Mouse (Mus musculus) WW6 (cell line): Measurements from ENCODE around the gene Gulp1.

Experiments
- DNase-seq: peaks from one replicate; pipeline ENCODE4 v3.0.0-alpha.2; 2013; ENCODE audit warnings: low read depth, low spot score

Gene Gulp1

DNA sequence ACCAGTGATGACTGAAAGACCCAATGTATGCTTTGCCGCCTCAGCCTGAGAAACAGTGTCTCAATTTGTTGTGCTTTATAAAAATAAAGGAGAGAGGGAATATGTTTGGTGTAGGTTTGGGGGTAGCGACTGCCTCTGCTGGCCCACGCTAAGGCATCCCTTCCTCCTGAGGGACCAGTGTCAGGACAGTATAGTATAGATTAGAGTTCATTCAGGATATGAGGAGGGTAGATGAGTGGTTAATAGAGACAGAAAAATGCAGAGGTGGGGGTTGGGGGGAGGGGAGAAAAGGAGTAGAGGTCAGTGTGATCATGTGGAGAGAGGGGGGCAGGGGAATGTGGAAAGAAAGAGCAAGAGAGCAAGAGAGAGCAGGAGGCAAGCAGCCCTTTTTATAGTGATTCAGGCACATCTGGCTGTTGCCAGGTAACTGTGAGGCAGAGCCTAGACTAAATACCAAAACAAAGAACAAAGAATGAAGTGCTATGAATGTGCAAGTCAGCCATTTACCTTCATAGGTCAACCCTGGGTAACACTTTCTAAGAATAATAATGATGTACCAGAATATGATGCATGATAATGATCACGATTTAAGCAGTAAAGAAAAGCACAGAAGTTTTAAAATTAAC is 169.6 kb downstream of the Gulp1 start:
- no peak for DNase-seq

DNA sequence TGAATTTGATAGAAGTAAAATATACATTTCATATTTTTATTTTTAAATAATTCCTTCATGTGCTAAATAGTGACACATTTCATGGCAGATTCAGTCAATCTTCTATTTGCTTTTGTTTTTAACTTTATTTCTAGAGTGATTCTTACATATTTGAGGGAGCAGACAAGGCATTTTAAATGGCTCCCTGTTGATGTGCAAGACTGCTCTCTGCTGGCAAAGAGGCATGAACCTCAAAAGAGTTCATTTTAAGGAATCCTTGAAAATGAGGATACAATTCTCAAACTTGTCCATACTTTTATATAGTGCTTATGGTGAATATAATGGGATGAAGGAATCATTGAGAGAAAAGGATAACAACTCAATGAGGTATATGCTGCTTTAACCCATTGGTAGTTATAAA is 189.9 kb downstream of the Gulp1 start:
- no peak for DNase-seq

DNA sequence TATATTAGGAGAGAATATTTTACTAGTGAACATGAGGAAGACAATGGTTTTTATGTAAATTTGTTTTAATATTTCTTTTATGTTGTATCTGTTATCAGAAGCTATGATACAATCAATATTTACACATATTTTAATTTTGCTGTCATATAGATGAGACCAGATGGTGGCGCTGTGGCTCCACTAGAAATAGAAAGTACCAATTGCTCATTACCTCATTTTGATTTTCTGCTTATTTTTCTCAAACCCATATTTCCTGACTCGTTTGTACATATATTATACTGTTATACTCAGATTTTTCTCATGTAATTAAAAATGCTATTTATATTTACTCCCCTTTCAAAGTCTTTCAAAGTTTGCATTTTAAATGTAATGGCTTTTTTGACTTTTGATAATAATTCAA is 194.4 kb downstream of the Gulp1 start:
- DNase-seq, result no peak

DNA sequence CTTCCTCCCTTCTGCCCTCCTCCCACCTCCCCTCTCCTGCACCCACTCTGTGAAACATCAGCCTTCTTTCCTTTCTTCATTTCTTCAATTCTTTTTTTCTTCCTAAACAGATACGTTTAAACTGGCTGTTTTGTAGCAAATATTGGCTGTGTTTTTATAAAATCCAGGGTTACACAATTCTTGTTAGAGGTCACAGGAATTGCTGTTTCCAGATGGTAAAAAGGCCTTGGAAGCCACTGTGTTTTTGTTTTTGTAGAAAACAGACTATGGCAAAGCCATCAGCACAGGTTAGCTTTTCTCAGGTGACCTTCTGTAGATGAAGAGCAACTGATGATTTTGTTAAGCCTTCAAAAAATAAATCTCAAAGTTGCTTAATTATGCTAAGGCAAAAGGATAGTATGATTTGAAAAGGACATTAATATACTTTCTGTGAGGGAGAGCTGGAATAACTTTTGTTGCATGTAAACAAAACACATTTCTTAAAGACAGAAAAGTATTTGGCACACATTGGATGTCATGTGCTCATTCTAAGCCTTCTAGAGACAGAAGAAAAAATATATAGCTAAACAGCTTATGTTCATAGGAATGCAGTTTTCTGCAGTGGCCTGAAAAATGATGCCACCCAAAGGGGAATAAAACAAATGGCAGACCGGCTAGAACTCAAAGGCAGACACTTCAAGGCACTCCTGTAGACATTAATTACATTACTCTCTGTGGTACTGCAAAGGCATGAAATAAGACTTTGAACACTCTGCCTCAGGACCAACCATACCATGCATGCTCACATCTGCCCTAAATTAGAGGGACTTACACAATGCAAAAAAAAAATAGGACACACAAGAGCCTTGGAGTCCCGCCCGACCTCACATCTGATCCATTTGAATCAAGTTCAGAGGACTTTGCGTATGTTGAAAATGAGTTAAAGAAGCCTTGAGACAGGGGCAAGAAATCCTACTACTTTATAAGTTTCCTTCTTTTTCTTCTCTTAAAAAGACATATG is 199.7 kb downstream of the Gulp1 start:
- no peak for DNase-seq

DNA sequence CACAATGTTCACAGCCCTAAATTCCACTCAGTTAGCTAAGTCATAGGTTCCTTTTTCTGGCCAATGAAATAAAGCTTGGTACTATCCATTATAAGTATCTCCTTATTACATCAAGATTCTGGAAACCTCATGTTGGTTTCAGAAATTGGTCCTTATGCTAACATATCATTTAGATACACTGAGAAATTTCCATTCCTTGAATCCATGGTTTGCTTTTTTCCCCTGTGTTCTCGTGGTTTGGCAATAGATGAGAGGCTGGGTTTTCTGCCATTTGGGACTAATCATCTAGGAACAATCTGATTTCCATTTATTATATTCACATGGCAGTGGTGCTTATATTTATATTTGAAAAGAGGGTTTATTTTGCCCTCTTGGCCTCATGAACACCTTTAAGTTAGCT is 226.9 kb downstream of the Gulp1 start:
- no peak for DNase-seq

DNA sequence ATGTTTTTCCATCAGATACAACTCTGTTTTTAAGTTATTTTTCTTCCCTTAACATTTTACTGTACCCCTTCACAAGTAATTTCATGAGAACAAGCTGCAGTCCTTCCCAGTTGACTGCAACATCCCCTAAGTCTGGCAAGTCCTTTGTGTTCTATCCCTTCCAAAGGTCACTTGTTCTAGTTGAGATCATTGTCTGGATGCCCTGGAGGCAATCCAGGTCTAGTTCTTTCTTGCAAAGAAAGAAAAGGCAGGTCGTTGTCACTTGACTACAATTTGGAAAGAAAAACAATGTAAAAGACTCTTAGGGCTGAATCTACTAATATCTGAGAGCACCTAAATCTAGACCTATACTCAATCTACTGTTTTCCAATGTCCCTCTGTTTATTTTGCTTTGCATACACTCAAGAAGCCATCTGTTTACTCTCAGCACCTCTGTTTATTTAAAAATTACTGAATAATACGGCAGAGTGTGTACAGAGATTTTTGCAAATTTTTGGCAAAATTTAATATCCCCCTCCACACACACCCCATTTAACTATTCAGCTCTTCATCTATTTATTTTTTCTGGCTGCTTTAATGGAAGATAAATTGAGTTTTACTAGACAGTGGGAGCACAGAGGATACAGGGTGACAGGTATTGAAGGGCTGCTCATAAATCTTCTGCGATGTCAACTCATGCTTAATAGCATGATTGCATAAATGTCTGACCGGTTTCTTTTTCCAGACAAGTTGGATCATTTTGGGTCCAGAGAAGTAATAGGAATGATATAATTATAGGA is 252.5 kb downstream of the Gulp1 start:
- DNase-seq, result no peak

DNA sequence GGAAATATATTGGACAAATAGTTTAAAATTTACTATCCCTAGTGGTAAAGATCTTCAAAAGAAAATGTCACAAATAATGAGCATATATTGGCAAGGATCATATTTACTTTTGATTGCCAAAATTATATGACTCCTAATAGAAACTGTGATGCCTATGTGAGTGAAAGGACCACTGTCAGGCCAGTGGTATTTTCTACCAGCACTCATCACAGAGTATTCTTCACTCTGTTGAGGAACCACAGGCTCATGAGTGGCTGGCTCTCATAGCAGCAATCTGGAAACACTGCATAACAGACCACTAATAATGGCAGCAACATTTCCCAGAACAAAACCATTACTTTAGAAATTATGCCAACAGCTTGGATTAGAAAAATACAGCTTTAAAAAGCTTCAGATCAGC is 255.1 kb downstream of the Gulp1 start:
- no peak for DNase-seq

DNA sequence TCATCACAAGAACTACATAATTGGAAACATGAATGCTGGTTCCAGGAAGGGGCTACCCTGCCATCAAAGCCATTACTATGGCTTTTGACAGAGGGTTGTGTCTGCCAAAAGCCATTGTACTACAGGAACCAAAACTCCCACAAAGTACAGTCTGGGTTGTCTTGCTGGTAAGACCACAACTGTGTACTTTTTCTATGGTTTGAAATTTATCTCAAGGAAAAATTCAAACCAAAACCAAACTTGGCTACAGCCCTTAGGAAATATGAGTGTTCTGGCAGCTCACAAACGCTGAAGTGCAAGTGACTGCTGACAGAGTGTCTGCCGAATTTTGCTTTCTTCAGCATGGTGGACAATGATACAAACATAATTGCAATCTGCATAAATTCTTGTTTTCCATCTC is 259.0 kb downstream of the Gulp1 start:
- DNase-seq, result no peak

DNA sequence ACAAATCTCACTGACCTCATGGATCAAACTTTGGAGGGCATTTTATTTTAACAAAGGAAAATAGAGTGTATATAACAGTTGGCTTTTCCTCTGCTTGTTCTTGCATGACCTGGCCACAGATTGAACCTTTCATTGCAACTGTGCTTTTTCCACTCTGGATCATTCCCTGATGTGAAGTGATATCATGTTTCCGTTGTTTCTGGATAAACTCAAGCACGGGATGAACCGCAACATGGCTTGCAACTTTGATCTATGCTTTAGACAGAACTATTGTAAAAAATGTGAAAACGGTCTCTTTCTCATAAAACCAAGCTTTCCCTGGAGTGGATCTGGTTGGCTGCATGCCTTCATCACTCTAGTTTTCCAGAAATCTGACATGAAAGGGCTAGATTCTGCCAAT is 282.6 kb downstream of the Gulp1 start:
- no peak for DNase-seq
